Mouse (Mus musculus): ENCODE results near the gene Parn. TPM values are rescaled to one million over a fixed set of nuclear protein-coding genes. Genes with fewer than 3 reads are reported as not detected.
"Not testable (repeated sequence)": the region's sequence is repeated elsewhere in the genome, so short reads cannot be mapped to it uniquely, and the experiment has no call there.

The Parn gene
- 36.2 and 37.3 TPM in 2 replicates for polyA plus RNA-seq (2015; fragmentation: Nextera tagmentation; extraction: Ambion mirVana)

DNA sequence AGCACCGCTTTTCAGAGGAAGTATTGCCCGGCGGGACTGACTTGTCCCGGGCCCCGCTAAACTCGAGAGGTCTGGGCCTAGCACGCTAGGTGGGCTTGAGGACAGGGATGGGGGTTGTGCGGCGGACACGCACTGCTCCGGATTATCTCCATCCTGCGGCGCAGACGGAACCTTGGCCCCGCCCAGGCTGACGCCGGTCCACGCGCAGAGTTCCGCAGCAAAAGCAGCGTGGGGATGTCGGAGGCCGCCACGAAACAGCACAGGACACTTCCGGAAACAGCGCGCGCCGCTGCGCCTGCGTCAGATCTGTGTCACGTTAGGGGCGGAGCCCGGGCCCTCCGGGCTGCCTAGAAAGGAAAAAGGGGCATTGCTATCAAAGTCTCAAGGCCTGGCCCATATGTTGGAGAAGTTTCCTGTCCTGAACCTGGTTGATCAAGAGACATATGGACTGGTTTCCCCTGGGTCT lies at the start of gene Parn:
Gene Parn, minus strand, starts transcription at position 293 of the 466 bp plus-strand sequence.
- Histone ChIP-seq H3K9ac (peak within 1 kb of the TSS; percentile 85), H3K4me3 (peak within 1 kb of the TSS; percentile 75), H3K4me1 (replicated peaks) (peaks cover 24% of the 10 kb centered on the region), H3K36me3 (peaks cover 19% of the 10 kb centered on the region), H3K4me2 (peak within 1 kb of the TSS; percentile 78), H3K27me3 (no peaks in the 10 kb centered on the region), H3K27ac (peak within 1 kb of the TSS; percentile 81), H3K9me3 (no peaks in the 10 kb centered on the region)
- WGBS: under 1% methylated on average over 35 of the region's 35 CpGs
- peak; percentile 91 for ATAC-seq (ENCODE audit: low FRiP score)

DNA sequence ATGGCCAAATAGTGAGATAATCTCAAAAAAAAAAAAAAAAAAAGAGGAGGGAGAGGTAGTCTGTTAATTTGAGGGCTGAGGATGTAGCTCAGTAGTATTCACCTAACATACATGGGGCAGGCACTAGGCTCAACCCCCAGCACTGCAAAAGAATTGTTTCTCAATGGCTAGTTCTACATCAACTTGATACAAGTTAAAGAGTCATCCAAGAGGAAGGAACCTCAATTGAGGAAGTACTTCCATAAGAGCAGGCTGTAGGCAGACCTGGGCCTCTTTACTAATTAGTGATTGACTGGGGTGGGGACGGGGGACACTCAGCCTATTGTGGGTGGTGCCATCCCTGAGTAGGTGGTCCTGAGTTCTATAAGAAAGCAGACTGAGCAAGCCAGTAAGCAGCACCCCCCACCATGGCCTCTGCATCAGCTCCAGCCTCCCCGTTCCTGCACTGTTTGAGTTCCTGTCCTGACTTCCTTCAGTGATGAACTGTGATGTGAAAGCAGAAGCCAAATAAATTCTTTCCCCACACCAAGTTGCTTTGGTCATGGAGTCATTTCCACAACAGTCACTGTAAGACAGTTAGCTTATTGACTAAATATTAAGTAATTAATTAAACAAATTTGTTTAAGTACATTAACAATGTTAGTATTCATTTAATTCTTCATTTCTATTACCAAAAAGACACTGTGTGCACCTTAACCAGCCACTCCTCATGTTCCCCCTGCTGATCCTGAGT lies 49.0 kb upstream of the Parn start:
- ATAC-seq (ENCODE audit: low FRiP score): no peak
- Histone ChIP-seq H3K27me3 (no peaks in the 10 kb centered on the region), H3K4me1 (replicated peaks) (no peaks in the 10 kb centered on the region), H3K4me2 (no peak overlapping the region), H3K9me3 (no peaks in the 10 kb centered on the region), H3K9ac (no peak overlapping the region), H3K36me3 (no peaks in the 10 kb centered on the region), H3K4me3 (no peak overlapping the region), H3K27ac (no peak overlapping the region)
- 97% methylated on average over 2 of the region's 2 CpGs for WGBS

DNA sequence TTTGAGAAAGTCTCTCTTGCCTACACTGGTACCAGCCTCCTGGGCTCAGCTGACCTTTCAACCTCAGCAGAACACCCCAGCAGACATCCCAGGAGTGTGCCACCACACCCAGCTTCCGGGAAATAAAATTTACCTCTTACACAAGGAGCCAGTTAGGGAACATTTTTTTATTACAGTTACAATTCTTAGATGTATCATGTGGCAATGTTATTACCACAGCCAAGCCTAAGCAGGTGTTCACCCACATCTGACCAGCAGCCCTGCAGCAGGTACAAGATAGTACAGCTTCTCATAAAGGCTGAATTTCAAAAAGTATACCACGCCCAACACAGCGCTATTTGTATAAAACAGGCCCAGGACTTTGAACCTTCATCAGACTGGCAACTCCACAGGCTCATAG lies 46.9 kb upstream of the Parn start:
- no peak for ATAC-seq (ENCODE audit: low FRiP score)
- Histone ChIP-seq H3K4me1 (replicated peaks) (no peaks in the 10 kb centered on the region), H3K4me3 (no peak overlapping the region), H3K36me3 (no peaks in the 10 kb centered on the region), H3K4me2 (no peak overlapping the region), H3K27ac (no peak overlapping the region), H3K9me3 (no peaks in the 10 kb centered on the region), H3K9ac (no peak overlapping the region), H3K27me3 (no peaks in the 10 kb centered on the region)
- 91% methylated on average over 3 of the region's 3 CpGs for WGBS

DNA sequence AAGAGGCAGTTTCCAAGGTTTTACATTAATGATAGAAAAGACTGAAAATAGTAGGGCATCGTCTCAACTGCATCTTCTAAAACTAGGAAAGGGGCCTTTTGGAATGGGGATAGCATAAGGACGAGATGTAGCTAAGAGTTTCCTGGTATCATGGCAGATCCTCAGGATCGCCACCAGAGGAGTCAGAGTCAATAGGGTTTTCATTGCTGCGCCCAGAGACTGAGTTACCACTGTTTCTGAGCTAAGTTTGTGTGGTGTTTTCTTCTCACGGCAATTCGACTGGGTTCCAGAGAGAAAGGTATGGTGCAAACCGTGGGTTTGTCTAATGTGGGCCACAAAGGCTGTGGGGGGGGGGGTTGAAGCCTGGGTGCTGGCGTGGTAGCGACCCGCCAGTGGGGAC lies 36.7 kb upstream of the Parn start:
- H3K4me1 ChIP-seq (replicated peaks): no peaks in the 10 kb centered on the region
- H3K27me3 ChIP-seq: no peaks in the 10 kb centered on the region
- no peak for ATAC-seq (ENCODE audit: low FRiP score)
- H3K9me3 ChIP-seq: no peaks in the 10 kb centered on the region
- H3K4me3 ChIP-seq: no peak overlapping the region
- 96% methylated on average over 10 of the region's 10 CpGs for WGBS
- H3K36me3 ChIP-seq: peaks cover 63% of the 10 kb centered on the region
- H3K9ac ChIP-seq: no peak overlapping the region
- no peak overlapping the region for H3K27ac ChIP-seq
- H3K4me2 ChIP-seq: no peak overlapping the region

DNA sequence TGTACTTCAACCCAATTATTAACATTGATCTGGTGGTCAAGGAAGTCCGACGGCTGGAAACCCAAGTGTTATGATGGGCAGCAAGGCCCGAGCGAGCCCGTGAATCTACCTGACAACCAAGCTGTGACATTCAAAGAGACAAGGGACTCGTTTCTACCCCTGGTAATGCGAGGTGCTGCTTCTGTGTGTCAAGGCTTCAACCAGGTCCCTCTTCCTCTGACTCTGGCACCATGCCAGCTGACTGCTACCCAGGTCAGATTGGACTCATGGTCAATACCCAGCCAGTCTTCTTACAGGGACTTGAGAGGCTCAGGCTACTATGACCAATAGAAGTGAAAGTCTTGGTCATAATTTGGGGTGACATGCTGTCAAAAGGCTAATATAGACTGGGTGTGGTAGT lies 34.2 kb upstream of the Parn start:
- H3K9ac ChIP-seq: no peak overlapping the region
- H3K9me3 ChIP-seq: no peaks in the 10 kb centered on the region
- ATAC-seq (ENCODE audit: low FRiP score): no peak
- no peaks in the 10 kb centered on the region for H3K27me3 ChIP-seq
- no peak overlapping the region for H3K4me2 ChIP-seq
- H3K36me3 ChIP-seq: peaks cover 79% of the 10 kb centered on the region
- no peak overlapping the region for H3K27ac ChIP-seq
- no peak overlapping the region for H3K4me3 ChIP-seq
- WGBS: 97% methylated on average over 7 of the region's 7 CpGs
- no peaks in the 10 kb centered on the region for H3K4me1 ChIP-seq (replicated peaks)

DNA sequence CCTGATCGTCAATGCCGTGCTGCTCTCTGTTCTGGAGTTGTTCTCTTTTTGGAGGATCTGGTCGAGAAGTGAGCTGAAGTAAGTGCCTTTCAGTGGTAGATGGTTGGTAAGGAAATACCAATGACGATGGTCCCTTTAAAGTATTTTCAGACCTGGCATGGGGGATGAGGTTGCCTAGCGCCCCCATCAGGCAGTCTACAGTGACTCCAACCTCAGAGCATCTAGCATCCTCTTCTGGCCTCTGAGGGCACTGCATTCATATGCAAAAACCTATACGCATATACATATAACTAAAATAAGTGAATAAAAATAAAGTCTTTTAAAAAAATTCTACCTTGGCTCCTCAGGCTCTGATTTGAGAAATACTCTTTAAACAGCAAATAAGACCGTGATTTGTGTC lies 31.0 kb upstream of the Parn start:
- Histone ChIP-seq H3K36me3 (peaks cover 89% of the 10 kb centered on the region), H3K9me3 (no peaks in the 10 kb centered on the region), H3K4me2 (no peak overlapping the region), H3K9ac (no peak overlapping the region), H3K4me1 (replicated peaks) (no peaks in the 10 kb centered on the region), H3K27me3 (no peaks in the 10 kb centered on the region), H3K4me3 (no peak overlapping the region), H3K27ac (no peak overlapping the region)
- no peak for ATAC-seq (ENCODE audit: low FRiP score)
- 93% methylated on average over 7 of the region's 7 CpGs for WGBS

DNA sequence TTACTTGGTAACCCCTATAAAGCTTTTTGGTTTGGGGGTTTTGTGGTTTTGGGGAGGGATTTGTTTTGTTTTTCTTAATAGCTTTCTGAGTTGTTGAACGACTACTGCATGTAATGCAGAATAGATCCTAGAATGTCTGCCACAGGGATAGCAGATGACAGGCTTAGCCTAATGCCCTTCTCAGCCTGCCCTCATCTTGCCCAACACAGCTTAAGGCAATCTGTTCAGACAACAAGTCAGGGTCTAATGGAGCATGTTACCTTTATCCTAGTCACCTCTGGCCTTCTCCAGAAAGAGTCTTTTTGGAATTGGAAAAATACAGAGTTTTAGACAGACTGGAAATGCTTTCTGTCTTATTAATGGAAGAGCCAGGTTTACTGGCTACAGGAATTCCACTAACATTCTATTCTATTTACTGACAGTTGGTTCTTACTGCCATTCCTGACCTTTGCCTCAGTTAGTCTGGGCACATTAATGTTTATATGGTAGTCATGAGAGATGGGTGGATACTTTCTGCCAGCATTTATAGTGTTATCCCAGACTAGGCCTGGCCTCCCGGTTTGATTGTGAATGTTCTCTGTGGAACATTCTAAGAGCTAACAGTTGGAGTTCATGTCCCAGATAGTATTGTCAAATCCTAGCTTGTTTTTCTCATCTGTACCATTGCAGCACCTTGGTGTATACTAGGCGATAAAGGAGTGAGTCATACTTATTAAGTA lies 10.8 kb upstream of the Parn start:
- Histone ChIP-seq H3K9ac (no peak overlapping the region), H3K4me3 (no peak overlapping the region), H3K27ac (no peak overlapping the region), H3K9me3 (no peaks in the 10 kb centered on the region), H3K4me2 (no peak overlapping the region), H3K4me1 (replicated peaks) (no peaks in the 10 kb centered on the region), H3K36me3 (peaks cover 31% of the 10 kb centered on the region), H3K27me3 (no peaks in the 10 kb centered on the region)
- ATAC-seq (ENCODE audit: low FRiP score): no peak
- WGBS: 92% methylated on average over 3 of the region's 3 CpGs

DNA sequence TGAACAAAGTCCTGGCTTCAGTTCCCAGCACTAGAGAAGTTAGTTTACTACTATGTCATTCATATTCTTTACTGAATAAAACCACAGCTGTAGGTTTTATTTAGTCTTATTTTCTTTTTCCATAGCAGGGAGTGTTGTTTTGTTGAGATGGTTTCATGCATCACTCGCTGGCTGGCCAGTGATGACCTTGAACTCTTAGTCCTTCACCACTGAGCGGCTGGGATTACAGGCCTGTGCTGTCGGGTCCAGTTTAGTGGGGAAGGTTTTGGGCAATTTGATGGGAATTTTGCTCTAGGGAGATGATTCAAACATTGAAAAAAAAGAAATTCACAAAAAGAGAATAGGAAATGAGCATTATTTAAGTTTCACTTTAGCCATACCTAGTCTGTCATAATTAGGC lies 6.5 kb upstream of the Parn start:
- no peak overlapping the region for H3K27ac ChIP-seq

DNA sequence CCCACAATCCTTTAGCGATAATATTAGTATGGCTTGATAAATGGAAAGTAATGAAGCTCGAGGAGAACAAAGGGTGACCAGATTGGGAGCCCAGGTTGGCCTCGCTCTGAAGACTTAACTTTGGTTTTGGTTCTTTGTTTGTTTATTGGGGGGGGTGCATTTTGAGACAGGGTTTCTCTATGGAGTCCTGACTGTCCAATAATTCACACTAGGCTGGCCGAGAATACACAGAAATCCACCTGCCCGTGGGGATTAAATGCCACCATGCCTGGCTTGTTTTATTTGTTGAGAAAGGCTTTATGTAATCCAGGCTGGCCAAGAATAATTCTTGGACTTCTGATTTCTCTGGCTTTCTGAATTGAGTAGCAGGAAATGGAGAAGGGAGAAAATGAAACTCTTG lies 5.1 kb upstream of the Parn start:
- Histone ChIP-seq H3K4me2 (peak overlapping the region; percentile 83), H3K4me1 (replicated peaks) (peaks cover 22% of the 10 kb centered on the region), H3K27me3 (no peaks in the 10 kb centered on the region), H3K27ac (no peak overlapping the region), H3K4me3 (peak overlapping the region; percentile 94), H3K9me3 (no peaks in the 10 kb centered on the region), H3K36me3 (peaks cover 15% of the 10 kb centered on the region), H3K9ac (no peak overlapping the region)
- 79% methylated on average over 5 of the region's 5 CpGs for WGBS
- ATAC-seq (ENCODE audit: low FRiP score): no peak

More for the DNA sequence above, 6.5 kb upstream of the Parn start:
- Histone ChIP-seq H3K9me3 (no peaks in the 10 kb centered on the region), H3K27me3 (no peaks in the 10 kb centered on the region), H3K36me3 (peaks cover 22% of the 10 kb centered on the region), H3K4me3 (no peak overlapping the region), H3K9ac (no peak overlapping the region), H3K4me2 (no peak overlapping the region), H3K4me1 (replicated peaks) (peaks cover 18% of the 10 kb centered on the region)
- WGBS: 93% methylated on average over 3 of the region's 3 CpGs
- ATAC-seq (ENCODE audit: low FRiP score): no peak

DNA sequence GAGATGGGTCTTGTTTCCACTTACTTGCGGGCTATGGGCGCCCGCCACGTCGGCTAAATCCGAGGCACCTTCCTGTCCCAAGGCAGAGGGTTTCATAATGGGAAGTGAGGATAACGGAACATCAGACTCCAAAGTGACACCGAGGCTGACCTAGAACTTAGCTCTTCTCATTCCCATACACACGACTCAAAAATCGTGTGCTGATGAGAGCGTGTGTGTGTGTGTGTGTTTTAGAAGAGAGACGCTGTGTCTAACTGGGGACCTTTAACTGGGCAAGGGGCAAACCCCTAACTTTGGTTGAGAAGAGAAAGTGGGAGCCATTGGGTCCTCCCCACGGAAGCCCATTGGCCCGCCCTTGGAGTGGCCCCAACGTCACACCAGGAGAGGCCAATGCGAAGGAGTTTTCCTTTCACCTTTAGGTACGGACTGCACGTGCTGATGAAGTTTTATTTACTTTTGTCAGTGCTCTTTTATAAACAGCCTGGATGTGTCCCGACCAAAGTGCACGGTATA lies 4.5 kb upstream of the Parn start:
- Histone ChIP-seq H3K27me3 (no peaks in the 10 kb centered on the region), H3K4me1 (replicated peaks) (peaks cover 23% of the 10 kb centered on the region), H3K9ac (peak overlapping the region; percentile 96), H3K27ac (peak overlapping the region; percentile 89), H3K4me2 (peak overlapping the region; percentile 83), H3K9me3 (no peaks in the 10 kb centered on the region), H3K36me3 (peaks cover 9% of the 10 kb centered on the region), H3K4me3 (peak overlapping the region; percentile 94)
- 2% methylated on average over 20 of the region's 20 CpGs for WGBS
- peak; percentile 2 for ATAC-seq (ENCODE audit: low FRiP score)

DNA sequence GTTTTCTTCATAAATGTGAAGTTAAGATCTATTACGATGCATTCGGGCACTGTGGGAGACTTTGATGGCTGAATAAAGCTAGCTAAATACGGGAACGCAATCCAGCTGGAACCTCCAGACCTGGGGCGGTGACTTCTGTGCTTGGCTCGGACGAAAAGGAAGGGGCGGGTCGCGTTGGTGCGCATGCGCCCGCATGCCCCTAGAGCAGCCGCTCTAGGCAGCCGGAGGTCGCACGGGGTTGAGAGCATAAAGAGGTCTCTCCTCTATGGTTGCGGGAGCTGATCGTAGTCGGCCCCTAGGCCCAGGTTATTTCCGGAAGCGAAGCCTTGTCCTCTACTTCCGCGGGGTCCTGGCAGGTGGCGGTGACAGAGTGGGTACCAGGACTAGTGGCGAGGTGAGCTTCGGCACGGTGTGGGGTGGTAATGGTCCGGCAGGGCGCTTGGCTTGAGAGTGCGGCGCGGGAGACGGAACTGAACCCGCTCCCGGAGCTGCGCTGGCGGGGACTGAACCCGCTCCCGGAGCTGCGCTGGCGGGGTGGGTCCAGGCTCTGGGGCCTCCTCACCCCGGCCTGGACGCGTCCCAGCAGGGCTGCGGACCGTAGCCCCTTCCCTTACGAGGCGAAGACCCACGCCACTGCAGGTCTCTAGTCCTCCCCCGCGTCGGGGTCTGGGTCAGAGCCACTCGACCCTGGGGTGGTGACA lies 3.9 kb upstream of the Parn start, which contains the start of the genes Bfar and 3110001I22Rik:
Gene Bfar, plus strand, starts transcription at position 174 of the 701 bp plus-strand sequence.
Gene 3110001I22Rik, plus strand, starts transcription at position 245 of the 701 bp plus-strand sequence.
- H3K4me1 ChIP-seq (replicated peaks): peaks cover 29% of the 10 kb centered on the region
- H3K9ac ChIP-seq: peak within 1 kb of the TSS; percentile 96
- peak; percentile 92 for ATAC-seq (ENCODE audit: low FRiP score)
- H3K4me3 ChIP-seq: peak within 1 kb of the TSS; percentile 94
- peaks cover 3% of the 10 kb centered on the region for H3K36me3 ChIP-seq
- no peaks in the 10 kb centered on the region for H3K27me3 ChIP-seq
- no peaks in the 10 kb centered on the region for H3K9me3 ChIP-seq
- peak within 1 kb of the TSS; percentile 89 for H3K27ac ChIP-seq
- H3K4me2 ChIP-seq: peak within 1 kb of the TSS; percentile 83
- WGBS: under 1% methylated on average over 54 of the region's 54 CpGs

DNA sequence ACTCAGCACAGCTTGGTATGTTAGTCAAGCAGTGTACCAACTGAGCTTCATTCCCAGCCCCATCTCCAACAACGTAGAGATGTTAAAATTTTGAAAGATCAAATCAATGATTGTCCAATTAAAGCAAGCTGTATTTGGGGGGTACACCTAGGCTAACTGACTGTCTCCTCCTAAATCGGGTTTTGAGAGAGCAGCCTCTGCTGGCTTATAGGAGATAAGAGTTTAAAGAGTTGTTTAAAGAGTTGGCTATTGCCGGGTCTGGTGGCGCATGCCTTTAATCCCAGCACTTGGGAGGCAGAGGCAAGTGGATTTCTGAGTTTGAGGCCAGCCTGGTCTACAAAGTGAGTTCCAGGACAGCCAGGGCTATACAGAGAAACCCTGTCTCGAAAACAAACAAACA lies 2.9 kb upstream of the Parn start:
- Histone ChIP-seq H3K4me2 (peak overlapping the region; percentile 58), H3K4me3 (peak overlapping the region; percentile 94), H3K4me1 (replicated peaks) (peaks cover 30% of the 10 kb centered on the region)
- not testable (repeated sequence) for H3K27me3 ChIP-seq; H3K27ac ChIP-seq; H3K36me3 ChIP-seq; ATAC-seq (ENCODE audit: low FRiP score); H3K9me3 ChIP-seq; H3K9ac ChIP-seq
- 78% methylated on average over 5 of the region's 5 CpGs for WGBS

Data from hindbrain, embryonic 13.5 days (tissue).